Mouse (Mus musculus) kidney, adult 2 months (tissue): ENCODE data around the gene Actn1.

Source experiments
- CTCF ChIP-seq: fragments of 200-500 bp; conservative IDR thresholded peaks from 2 replicates; pipeline ENCODE4 v1.5.1; 2011; ENCODE audit warnings: low read depth, mild to moderate bottlenecking, control low read depth, low read length, moderate library complexity, mixed read lengths; ENCODE audit not compliant: insufficient read depth, insufficient read length
- POLR2A ChIP-seq: fragments of 200-500 bp; IDR thresholded peaks from one replicate; pipeline ENCODE4 v1.6.1; 2011; ENCODE audit warnings: low read depth, low read length, control low read depth

DNA sequence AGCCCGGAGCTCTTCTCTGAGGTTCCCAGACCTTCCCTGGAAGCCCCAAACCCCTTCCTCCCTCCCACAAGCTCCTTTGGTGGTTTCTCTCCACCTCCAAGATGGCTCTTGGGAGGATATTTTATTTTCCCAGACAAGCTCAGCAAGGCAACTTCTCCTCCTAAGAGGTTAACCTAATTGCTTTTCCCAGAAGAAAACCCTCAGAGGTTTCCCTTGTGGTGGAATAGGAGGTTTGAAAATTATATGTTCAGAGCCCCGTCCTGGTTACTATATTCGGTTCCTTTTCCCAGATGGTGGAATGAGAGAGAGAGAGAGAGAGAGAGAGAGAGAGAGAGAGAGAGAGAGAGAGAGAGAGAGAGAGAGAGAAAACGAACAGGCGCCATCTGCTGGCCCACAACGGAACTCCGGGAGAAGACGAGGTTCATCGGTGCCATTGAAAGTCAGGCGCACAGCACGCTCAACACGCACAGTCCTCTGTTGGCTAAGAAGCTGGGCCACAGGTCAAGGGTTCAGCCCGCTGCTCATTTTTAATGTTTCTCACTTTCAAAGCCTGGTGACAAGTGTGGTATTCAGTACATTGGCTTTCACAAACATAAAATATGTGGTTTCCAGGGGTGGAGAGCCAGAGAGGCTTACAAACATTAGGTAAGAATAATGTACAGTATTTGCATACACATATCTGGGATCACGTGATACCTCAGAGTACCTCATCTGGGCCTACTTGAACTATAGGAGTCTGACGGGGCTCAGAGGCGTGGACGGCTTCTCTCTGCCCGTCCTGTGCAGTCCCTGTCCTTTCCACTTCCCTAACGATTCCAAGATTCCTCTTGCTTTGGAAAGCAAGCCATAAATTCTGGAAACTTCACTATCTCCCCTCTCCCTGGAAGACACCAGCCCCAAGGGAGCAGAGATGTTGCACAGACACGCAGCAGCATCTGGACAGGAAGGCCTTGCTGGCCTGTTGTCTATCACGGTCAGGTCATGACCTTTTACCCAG is 113.6 kb downstream of the Actn1 start:
- TF ChIP-seq CTCF (peak; percentile 72), POLR2A (no peak)
